Mouse (Mus musculus): ENCODE measurements around the gene Rsad1.

The Rsad1 gene

DNA sequence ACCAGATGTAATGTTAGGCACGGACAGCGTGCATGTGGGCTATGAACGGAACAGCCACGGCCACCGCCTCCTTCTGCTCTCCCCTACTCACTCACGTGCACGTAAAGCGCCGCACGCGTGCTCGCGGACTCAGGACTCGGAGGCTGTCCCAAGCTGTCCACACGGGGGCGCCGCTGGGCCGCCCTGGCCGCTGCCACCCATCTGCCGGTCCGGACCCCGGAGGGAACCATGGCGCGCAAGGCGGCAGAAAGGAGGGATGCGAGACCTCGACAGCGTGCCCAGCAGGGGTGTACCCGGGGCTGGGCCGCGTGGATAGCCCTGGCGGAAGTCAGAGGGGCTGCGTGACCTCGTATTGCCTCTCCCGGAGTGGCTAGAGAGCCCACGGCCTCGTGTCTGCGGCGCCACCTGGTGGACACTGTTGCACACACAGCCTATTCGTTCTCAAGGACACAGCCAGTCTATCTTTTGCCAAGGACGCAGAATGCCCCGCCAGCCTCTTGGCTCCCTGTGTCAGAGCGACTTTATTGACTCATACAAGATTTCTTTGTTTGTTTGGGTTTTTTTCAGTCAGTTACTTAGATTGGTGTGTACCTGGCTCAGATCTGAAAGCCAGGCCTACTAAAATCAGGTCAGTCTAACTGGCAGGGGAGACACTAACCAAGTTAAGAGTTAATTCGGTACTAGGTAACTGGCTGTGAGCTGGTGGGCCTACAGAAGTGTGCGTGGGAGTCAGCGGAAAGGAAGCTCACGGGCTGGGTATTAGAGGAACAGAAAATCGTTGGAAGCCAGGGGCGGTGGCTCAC is at the start of gene Rsad1:
Gene Rsad1, minus strand, starts transcription at position 368 of the 803 bp plus-strand sequence.
- peak; percentile 96 for DNase-seq (ENCODE audit: low read depth)

GRCm38 (mm10) chr11:94598437-94599120 is 49.5 kb upstream of the Rsad1 start:
- DNase-seq (ENCODE audit: low read depth): no peak

GRCm38 (mm10) chr11:94597319-94597718 is 48.3 kb upstream of the Rsad1 start:
- DNase-seq (ENCODE audit: low read depth): no peak

DNA sequence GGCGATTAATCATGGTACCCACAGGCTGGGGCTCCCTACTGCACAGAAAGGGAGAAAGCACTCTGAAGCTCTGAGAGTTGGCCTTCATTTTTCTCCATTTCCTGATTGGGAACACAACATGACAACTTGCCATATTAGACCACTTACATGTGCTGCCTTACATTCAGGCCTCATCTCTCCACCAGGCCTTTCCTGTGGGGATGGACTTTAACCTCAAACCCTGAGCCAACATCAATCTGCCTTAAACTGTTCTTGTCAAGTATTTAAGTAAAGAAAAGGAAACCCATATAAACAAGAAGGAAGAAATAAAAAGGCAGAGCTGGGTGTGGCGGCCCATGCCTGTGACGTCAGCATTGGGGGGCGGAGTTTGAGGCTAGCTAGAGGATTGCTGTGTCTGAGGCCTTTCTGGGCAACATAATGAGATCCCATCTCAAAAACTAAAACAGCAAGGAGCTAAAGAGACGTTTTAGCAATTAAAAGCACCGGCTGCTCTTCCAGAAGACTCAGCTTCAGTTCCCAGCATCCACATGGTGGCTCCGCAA is 47.3 kb upstream of the Rsad1 start:
- peak; percentile 76 for DNase-seq (ENCODE audit: low read depth)

DNA sequence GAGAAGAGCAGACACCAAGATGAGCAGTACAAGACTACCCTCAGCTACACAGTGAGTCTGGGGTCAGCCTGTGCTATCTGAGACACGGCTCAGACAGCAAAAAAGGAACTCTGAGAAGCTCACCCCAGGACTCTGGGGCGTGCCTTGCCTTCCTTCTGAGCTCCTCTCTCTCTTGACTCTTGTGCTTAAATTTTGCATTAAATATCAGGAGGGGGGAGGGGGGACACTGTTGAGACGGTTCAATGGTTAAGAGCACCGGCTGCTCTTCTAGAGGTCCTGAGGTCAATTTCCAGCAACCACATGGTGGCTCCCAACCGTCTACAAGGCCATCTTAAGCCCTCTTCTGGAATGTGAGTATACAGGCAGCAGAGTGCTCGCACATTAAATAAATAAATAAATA is 38.5 kb upstream of the Rsad1 start:
- no peak for DNase-seq (ENCODE audit: low read depth)

DNA sequence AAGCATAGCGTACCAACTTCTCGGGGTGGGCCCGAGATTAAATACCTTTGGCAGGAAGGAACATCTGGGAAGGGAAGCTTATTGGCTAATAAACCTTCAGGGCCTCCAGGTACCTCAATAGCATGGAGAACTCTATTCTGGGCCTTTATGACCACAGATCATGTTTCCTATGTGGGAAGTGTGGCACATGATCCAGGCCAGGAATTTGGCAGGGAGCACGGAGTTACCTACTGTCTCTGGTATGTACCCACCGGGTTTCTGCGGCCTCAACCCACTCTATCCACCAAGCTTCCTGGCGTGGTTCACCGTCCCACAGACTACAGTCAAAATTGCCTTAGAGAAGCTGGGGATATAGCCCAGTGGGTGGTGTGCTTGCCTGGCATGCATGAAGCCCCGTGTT is 36.0 kb upstream of the Rsad1 start:
- DNase-seq (ENCODE audit: low read depth): no peak

GRCm38 (mm10) chr11:94580111-94580740 is 31.2 kb upstream of the Rsad1 start:
- no peak for DNase-seq (ENCODE audit: low read depth)

DNA sequence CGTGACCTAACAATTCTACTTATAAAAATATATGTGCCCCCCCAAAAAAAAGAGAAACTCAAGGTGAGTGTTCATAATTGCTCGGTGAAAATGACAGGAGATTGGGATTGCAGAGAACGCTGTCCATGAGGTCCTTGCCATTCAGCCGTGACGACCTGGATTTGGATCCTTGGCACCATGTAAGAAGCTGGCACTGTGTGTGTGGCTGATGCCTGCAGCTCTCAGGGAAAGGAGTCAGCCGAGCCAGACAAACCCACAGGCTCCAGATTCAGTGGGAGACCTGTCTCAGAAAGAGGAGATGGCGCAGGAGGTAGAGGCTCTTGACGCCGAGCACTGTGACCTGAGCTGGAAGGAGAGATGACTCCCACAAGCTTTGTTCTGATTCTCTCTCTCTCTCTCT is 27.3 kb upstream of the Rsad1 start:
- DNase-seq (ENCODE audit: low read depth): no peak

GRCm38 (mm10) chr11:94575036-94575435 is 26.0 kb upstream of the Rsad1 start:
- no peak for DNase-seq (ENCODE audit: low read depth)

DNA sequence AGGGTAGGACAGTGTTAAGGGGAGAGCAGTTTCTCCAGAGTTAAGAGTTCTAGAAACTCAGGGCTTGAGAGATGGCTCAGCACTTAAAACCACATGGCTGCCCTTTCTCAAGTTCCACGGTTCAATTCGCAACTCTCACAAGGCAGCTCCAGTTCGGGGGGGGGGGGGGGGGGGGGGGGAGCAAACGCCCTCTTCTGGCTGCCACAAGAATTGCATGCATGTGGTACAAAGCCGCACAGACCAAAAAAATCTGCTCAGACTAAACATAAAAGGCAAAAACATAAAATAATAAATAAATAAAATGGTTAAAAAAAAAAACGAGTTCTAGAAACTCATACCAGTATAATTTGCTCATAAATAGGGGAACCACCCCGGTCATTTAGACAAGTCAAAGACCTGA is 25.5 kb upstream of the Rsad1 start:
- peak; percentile 37 for DNase-seq (ENCODE audit: low read depth)

GRCm38 (mm10) chr11:94571850-94572249 is 22.8 kb upstream of the Rsad1 start:
- no peak for DNase-seq (ENCODE audit: low read depth)

- peak; percentile 44 for DNase-seq (ENCODE audit: low read depth)
Measured at GRCm38 (mm10) chr11:94570612-94571011, 21.6 kb upstream of the Rsad1 start.

DNA sequence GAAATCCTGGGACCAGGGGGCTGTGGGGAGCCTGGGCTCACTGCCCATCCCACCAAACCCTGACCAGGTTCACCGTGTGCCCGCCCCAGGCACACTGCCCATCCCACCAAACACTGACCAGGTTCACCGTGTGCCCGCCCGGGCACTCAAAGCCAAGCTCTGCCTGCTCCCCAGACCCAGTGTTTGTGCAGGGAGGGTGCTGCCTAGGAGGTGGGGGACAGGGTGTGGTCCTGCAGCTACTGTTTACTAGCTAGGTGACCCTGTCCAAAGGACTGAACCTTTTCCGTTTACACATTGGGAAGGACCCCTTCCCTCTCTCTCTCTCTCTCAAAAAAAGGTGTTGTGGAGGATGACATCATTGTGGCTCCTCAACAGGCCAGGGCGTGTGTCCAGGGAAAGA is 18.3 kb upstream of the Rsad1 start:
- no peak for DNase-seq (ENCODE audit: low read depth)

GRCm38 (mm10) chr11:94566534-94566933 is 17.5 kb upstream of the Rsad1 start:
- DNase-seq (ENCODE audit: low read depth): no peak

DNA sequence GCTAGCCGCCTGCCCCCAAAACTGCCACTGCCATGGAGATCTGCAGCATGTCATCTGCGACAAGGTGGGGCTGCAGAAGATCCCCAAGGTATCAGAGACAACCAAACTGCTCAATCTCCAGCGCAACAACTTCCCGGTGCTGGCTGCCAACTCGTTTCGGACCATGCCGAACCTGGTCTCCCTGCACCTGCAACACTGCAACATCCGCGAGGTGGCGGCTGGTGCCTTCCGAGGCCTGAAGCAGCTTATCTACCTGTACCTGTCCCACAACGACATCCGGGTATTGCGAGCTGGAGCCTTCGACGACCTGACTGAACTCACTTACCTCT is 16.1 kb upstream of the Rsad1 start:
- peak; percentile 56 for DNase-seq (ENCODE audit: low read depth)

DNA sequence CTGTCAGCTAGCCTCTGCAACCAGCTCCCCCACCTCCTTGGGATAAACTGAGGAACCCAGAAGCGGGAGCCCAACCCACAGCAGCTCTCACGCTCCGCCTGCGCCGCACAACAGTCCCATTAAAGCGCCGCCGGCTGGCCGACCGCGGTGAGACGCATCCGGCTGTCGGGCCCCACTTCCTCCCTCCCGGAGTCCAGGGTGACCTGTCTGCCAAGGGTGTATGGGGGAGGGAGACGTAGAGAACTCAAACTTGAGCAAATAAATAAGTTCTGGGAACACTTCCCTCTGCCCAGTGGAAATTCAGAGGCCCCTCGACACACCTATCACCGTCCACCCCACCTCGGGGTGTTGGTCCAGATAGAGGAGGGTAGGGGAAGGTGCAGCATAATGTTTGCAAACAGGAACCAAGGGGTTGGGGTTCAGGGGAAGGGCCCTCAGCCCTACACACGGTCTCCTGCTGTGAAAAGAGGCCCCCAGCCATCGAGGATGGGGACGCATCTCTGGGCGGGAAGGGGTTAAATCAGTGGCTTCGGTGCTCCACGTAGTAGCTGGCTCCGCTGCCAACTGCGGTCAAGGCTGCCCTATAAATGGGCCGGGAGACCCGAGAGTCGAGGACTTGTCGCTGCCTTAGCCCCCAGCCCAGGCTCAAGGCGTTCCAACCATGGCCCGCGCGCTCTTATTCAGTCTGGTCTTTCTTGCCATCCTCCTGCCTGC is 15.5 kb upstream of the Rsad1 start, which contains the start of gene Chad:
Gene Chad, plus strand, starts transcription at position 611 of the 714 bp plus-strand sequence.
- peak; percentile 43 for DNase-seq (ENCODE audit: low read depth)

DNA sequence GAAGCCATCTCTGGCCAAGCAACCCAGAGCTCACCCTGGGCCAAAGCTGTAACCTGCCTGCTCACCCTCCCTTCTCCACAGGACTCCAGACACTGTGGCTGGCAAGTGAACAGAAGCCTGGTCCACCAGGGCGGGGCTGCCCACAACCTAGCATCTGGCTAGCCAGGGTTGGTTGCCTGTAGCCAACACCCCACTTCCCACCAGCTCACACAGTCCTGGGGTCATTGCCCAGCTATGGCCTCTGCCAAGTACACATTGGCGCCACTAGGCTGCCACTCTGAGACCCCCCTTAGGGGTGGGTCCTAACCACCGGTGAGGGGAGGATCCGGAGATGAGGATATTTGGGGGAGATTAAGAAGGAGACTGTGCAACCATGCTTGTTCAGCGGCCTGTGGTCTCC is 14.8 kb upstream of the Rsad1 start:
- no peak for DNase-seq (ENCODE audit: low read depth)

GRCm38 (mm10) chr11:94563383-94563782 is 14.3 kb upstream of the Rsad1 start:
- DNase-seq (ENCODE audit: low read depth): peak; percentile 59

DNA sequence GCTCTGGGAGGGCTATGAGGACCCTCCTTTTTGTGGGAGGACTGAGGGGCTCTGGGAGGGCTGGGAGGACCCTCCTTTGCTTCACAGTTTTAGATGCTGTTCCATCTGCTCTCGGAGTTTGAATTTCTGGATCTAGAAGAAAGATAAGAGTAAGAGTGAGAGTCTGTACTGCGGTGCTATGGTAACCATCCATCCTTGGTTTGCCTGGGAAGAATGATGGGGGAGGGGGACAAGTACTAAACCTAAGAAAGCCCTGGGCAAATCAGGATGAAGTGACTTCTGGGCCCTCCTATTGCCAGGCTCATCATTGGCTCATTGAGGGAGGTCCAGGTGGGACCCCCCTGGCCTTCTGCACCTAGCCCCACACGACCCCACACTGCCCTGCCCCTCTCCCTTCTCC is 9.2 kb upstream of the Rsad1 start:
- DNase-seq (ENCODE audit: low read depth): no peak

DNA sequence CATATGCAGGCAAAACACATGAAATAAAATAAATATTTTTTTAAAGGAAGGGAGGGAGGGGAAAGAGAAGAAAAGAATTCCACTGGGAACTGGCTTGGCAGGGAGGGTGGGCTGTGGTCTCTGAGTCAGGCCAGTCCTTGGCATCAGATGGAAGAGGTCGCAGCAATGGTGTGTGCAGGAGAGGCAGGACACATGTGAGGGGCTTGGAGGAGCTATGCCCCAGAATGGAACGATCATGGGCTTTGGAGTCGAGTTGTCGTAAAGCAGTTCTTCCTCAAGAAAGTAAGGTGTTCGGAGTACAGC is 1.3 kb upstream of the Rsad1 start:
- DNase-seq (ENCODE audit: low read depth): no peak

DNA sequence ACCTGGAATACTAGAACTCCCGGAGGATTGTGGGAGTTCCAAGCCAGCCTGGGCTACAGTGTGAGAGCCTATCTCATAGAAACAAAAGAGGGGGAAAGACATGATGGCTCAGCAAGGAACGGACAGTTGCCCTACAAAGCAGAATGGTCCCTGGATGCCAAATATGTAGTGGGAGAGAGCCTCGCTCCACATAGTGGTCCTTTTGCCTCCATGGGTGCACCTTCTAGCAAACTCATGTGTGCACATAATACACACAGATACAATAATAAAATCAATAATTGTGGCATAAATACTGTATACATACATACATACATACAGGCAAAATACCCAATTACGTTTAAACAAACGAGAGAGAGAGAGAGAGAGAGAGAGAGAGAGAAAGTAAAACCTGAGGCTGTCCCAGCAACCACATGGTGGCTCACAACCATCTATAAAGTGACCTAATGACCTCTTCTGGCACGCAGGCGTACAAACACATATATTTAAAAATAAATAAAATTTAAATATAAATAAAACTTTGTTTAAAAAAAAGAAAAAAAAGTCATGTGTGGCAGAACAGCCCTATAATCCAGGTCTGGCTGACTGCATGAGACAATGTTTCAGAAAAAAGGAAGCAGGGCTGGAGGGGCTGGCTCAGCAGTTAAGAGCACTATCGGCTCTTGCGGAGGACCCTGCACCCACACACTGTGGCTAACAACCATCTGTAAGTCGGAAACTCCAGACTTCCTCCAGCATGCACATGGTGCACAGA is 811 bp upstream of the Rsad1 start:
- DNase-seq (ENCODE audit: low read depth): no peak
